Mouse (Mus musculus) monocyte, adult 5-6 weeks (primary cell): ENCODE data around the gene Cd33. TPM values are rescaled to one million over a fixed set of nuclear protein-coding genes. Genes with fewer than 3 reads are reported as not detected.

Source experiments
- ATAC-seq: fragments of 153-309, 156-312 bp; replicated peaks from 2 replicates; pipeline ENCODE4 v1.8.0; 2017; ENCODE audit warnings: mild to moderate bottlenecking; ENCODE audit not compliant: low TSS enrichment, insufficient number of reproducible peaks, severe bottlenecking, poor library complexity, low FRiP score
- total RNA-seq: library from RNA; stranded (forward); fragments of 200-1000, 200-491, 200-594 nt; gene quantifications from 3 replicates; pipeline ENCODE4 v1.2.3, GENCODE M21; 2017

Cd33 gene
- total RNA-seq, 1 experiment from 2014 or later = 6.2 TPM

DNA sequence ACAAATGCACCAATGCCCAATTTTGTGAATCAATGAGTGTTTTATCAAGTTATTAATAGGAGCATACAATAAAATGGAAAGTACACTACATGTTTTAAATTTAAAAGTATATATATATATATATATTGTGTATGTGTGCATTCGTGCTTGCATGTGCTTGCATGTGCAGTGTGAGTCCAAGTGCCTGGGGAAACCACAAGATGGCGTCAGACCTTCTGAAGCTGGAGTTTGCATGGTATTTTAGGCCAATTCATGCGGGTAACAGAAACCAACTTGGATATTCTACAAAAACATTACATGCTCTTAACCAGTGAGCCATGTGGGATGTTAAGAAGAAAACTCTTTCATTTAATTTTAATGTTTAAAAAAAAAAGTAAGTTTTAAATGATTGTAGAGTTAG is 18.9 kb downstream of the Cd33 start:
- ATAC-seq = no peak

DNA sequence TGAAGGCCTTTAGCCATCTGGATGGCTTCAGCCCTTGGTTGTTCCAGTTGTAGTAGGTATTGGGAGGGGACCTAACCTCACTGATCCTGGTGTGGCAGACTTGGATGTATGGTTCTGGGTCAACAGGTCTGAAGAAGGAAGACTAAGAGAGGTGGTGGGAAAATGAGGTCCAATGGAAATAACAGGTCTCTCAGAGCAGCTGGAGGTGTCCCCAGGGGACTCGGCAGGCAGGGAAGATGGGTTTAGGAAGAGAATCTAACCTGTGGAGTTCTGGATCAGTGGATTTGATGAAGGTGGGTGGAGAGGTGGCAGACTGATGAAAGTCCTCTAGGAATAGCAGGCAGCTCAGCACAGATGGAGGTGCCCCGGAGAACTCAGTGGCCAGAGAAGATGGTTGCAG is 21.5 kb downstream of the Cd33 start:
- ATAC-seq = no peak

DNA sequence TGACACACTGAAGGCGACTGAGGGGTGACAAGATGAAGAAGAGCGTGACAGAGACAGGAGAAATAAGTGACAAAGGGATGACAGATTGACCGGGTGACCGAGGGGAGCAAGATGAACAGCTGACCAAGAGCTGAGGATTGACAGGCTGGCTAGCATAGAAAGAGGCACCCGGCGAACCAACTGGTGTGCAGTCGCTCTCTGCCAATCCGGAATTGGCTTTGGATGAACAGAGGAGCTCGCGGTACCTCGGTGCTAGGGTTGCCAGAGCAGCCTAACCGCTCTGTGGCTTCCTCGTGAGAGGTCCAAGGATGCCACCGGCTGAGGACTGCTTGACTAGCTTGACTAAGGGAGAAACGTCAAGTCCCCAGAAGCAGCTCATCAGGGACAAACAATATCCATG is 25.9 kb downstream of the Cd33 start:
- ATAC-seq = no peak

DNA sequence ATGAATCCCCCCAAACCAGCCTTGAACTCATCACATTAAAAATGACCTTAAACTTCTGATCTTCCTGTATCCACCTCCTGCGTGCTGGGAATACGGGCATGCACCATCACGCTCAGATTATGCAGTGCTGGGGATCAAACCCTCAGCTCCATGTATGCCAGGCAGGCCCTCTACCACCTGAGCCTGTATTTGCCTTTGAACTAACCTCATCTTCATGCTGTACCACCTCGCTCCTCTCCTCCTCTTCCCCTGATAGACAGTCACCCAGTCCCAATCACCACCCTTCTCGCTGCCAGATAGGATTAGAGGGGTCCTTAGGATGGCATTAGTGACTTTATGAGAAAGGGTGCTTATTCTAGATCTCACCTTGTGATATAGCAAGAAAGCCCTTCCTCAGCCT is 29.2 kb downstream of the Cd33 start:
- ATAC-seq = no peak

DNA sequence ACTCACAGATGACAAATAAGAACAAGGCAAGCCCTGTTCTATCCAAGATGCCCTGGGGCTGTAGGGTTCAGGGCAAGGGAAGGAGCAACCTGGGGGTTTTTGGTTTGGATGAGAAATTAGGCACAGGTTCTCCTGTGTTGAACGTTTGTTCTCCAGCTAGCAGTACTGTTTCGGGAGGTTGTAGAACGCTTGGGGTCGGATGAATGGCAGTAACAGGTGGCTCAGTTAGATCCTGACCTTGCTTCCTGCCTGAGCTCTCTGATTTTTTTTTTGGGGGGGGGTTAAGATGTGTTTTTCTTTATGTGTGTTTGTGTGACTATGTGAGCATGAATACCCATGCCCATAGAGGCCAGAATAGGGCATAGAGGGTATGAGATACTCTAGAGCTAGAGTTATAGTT is 31.7 kb downstream of the Cd33 start:
- no peak for ATAC-seq

DNA sequence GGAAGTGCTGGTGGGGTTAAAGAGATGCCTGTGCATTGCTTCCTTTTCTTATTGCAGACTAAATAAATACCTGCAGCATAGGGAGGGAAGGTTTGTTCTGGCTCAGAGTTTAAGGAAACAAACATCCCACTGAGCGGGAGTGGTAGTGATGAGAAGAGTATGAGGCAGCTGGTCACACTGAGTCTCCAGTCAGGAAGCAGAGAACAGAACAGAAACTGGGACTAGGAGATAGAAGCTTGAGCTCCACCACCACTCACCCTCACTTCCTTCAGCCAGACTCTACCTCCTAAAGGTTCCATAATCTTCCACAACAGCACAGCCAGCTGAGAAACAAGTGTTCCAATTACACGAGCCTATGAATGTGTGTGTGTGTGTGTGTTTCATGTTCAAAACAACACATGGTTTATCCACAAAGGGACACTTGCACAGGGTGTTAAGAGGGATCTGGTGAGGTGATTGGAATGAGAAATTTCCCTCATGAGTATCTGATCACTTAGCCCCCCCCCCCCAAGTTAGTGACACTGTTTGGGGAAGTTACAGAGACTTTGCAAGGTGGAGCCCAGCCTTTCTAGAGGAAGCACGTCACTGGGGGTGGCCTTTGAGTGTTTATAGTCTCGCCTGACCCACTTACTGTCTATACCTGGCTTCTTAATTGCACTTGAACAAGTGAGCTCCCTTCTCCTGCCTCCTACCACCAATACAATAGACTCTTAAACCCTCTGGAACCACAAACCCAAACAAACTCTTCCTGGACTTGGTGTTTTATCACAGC is 32.3 kb downstream of the Cd33 start:
- ATAC-seq = no peak

DNA sequence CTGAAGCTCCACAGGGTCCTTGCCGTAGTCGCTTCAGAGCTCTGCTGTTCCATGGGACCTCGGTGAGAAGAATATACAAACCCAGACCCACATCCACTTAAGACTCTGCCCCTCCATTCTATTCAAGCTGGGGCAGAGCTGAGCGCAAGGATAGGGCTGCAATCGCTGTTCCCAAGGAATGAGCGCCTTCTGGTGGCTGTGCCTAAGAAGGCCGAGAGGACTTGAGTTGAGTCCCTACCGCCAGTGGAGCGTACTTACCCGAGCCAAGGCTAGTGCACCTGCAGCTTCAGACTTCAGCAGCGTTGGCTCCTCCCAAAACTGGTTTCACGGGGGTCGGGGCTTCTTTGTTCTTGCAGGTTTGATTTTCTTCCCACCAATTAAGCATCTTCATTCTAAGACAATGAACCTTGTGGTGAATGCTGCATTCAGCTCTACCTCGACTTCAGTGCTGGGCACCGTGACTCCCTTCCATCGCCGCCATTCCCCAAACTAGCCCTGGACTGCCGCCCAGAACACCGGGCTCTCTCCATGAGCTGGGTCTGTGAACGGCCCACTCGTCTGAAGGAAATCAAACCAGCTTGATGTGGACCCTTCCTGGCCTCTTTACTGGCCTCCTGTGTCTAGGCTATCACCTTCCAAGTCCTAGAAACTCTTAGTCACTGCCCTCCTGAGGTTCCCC is 48.7 kb downstream of the Cd33 start:
- ATAC-seq = no peak

DNA sequence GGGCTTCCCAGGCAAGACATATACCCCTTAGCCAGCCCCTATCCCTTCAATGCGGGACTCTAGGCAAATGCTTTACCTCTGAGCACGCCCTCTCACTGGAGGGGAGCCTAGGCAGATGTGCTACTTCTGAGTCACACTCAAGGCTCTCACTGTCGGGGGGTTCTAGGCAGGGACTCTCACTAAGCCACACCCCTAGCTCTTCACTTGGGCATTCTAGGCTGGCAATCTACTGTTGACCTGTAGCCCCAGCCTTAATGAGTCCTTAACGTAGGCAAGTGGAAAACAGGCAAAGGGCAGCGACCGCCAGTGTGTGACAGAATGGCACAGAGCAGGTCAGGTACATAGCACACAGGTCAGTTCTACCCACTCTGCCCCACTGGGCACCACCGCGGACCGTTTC is 53.4 kb downstream of the Cd33 start:
- ATAC-seq = no peak

DNA sequence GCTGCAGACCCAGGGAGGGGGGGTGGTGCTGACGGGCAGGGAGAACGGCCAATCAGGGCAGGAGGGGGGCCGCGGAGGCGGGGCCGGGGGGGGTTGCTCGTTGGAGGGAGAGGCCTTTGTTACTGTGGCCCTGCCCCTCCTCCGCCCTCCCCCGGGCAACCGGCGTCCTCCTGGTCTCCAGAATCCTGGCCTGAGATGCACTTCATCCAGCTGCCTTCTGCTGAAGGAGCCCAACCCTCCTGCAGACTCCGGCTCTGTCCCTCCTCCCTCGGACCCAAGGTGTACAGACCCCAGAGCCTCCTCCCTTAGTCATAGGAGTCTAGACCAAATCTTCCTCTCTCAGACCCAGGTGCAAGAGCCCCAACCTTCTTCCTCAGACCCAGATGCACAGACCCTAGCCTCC is 54.0 kb downstream of the Cd33 start:
- no peak for ATAC-seq

DNA sequence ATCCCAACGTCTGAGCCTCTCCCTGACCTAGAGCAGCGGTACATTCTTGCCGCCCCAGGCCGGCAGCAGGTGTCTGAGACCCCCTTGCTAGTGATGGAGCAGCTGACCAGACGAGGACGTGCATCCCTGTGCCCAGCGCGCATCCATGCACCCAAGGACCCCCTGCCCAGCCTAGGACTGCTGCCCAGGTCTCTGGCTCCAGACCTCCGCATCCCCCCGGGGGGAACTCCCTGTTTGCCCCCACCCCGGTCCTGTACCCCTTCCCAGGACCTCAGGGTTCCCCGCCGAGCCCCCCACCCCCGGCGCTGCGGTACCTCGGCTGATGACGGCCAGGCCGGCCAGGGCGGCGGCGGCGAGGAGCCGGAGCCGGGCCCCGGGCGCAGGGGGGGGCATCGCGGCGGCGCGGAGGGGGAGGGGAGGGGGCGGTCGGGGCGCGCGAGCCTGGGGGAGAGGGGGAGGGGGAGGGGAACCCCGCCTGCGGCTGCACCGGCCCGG is 54.5 kb downstream of the Cd33 start, which contains the start of gene Iglon5:
TSS of gene Iglon5 (minus strand) at position 445 of the 495 bp plus-strand sequence.
- no peak for ATAC-seq

DNA sequence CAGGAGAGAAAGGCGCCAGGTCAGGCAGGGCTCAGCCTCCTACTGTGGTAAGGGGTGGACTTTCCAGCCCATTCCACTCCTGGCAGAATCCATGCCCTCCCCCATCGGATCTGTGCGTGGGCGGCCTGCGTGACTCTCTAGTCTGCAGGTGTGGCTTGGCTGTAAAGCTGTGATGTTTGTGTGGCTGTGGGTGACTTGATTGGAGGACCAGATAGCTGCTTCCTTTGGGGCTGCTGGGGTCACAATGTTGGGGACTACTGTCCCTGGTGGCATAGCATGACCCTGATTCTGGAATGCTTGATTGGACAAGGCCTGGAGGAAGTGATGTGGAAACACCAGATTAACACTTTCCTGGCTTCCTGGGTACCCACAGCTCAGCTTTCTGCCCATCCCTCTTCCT is 55.6 kb downstream of the Cd33 start:
- ATAC-seq = no peak

DNA sequence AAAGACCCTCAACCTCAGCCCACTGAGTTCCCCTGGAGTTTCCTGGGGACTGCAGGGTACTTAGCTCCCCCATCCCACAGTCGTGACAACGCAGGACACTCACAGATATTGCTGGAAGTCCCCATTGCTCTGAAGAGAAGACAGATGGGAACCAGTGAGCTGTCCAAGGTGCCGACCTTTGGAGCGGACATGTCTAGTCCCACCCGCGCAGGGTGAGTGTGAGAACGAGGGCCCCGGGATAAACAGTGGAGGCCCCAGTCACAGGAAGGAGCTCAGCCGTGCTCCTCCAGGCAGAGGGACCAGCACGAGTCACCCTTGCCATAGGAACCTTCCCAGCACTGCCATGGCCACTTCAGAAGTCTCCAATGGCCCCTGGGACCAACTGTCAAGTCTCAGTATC is 61.0 kb downstream of the Cd33 start:
- no peak for ATAC-seq

DNA sequence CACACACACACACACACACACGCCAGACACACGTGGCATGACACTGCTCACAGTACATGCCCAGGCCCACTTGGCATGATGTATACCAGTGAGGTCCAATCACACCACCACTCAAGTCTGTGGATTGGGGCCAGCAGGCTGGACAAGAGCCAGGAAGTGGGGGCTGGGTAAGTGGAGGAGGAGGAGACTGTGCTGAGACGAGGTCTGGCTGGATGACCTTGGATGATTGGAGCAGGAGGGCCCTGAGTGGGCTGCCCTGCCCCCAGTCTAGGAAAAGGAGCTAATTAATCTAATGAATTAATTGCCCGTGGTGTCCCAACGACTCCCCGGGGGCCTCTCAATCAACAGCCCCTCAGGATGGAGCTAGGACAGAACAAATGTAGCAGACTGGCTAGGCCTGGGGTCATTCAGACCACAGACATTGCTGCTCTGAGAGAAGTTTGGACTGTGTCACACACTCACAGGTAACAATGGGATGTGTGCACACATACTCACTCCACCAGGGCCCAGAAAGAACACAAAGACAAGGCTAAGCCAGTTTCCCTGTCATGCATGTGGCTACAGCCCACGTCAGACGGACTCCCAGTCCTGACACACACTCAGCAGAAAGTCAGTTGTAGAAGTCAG is 62.0 kb downstream of the Cd33 start:
- no peak for ATAC-seq

DNA sequence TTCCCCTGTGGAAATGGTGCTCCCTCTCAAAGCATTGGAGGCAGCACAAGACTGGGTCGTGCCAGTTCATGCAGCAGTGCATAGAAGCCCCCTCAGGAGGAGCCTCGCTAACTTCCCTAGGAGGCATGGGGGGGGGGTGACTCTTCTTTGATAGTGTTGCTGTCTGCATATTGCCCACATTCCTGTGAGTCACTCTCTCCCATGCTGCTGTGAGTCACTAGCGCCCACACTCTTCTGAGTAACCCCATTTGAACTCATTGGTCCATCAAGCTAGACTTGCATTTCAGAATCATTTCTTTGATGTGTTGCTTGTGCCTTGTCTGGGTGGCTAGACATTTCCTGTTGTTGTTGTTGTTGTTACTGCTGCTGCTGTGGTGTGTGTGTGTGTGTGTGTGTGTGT is 63.0 kb downstream of the Cd33 start:
- ATAC-seq = no peak

DNA sequence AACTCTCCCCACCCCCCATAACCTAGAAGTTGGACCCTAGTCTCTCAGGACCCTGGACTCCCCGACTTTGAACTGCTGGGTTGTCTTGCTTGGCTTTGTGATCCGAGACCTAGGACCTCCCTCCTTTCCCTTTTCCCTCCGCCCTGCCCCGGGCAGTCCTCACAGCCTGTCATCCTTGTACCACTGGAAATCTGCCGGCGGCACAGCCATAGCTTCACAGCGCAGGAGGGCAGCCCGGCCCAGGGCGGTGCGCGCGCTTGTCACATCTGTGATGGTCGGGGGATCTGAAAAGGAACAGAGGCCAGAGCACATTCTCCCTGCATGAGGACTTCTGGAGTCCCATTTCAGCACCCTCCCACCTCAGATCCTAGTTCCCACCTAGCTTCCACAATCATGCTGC is 67.9 kb downstream of the Cd33 start:
- no peak for ATAC-seq

DNA sequence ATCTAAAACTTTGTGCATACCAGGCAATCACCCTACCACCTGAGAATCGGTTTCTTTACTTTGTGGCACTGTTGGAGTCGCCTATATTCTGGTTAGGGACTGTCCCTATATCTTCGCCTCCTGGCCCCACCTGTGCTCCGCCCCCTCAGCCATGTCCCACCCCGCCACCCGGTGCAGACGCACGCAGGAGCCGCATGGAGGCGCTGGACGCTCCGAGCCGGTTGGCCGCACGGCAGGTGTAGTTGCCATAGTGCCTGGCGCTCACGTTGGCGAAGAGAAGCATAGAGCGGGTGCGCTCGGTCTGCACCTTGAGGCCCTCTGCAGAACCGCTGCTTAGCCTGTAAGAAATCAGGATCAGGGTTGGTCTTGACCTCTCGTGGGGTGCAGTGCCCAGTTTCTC is 68.5 kb downstream of the Cd33 start:
- ATAC-seq = no peak
